Mouse (Mus musculus) MEL (cell line): ENCODE measurements at regions not wholly inside any gene's neighbourhood (a gene's known extent, or its start where the extent isn't known, plus 50 kb on each side); places are given as distances from the start of the nearest gene placed in this dataset.

Source experiments
- DNase-seq: peaks from one replicate; pipeline ENCODE4 v3.0.0; 2011; ENCODE audit warnings: low read depth, low spot score
- H3K27ac ChIP-seq: 2 replicates; pipeline ENCODE4 v1.5.1; 2012; ENCODE audit warnings: low read depth, mild to moderate bottlenecking, control low read depth, low read length, moderate library complexity; ENCODE audit not compliant: control insufficient read depth
- H3K27me3 ChIP-seq, 2 experiments: fragments of 150-350 bp in 1 of 2; sonication (generic) in 1 of 2; 2 replicates each; pipeline ENCODE4 v1.6.1; 2012; ENCODE audit warnings: low read length in 2 of 2, mild to moderate bottlenecking in 2 of 2, improper control_type of control experiment in 1 of 2, moderate library complexity in 1 of 2; ENCODE audit not compliant: insufficient read depth in 2 of 2, control insufficient read depth in 1 of 2
- H3K36me3 ChIP-seq, 2 experiments: 2 replicates each; pipeline ENCODE4 v1.6.1; 2012 to 2014; ENCODE audit warnings: low read length in 2 of 2, improper control_type of control experiment in 1 of 2, inconsistent platforms in 1 of 2, mild to moderate bottlenecking in 1 of 2; ENCODE audit not compliant: insufficient read depth in 2 of 2, control insufficient read depth in 1 of 2
- H3K4me1 ChIP-seq, 2 experiments: fragments of 150-350 bp in 1 of 2; sonication (generic) in 1 of 2; 2 replicates each; pipeline ENCODE4 v1.6.1; 2012; ENCODE audit warnings: low read length in 2 of 2, improper control_type of control experiment in 1 of 2, mild to moderate bottlenecking in 1 of 2; ENCODE audit not compliant: insufficient read depth in 2 of 2, control insufficient read depth in 1 of 2
- H3K4me3 ChIP-seq, 2 experiments: fragments of 150-350 bp in 1 of 2; sonication (generic) in 1 of 2; 2 replicates each; pipeline ENCODE4 v1.5.1; 2012; ENCODE audit warnings: low read depth in 2 of 2, low read length in 2 of 2, mild to moderate bottlenecking in 2 of 2, moderate library complexity in 2 of 2, control low read depth in 1 of 2, improper control_type of control experiment in 1 of 2; ENCODE audit not compliant: control insufficient read depth in 1 of 2, insufficient read depth in 1 of 2
- H3K79me2 ChIP-seq: 2 replicates; pipeline ENCODE4 v1.6.1; 2012; ENCODE audit warnings: mild to moderate bottlenecking, low read length, moderate library complexity; ENCODE audit not compliant: control insufficient read depth, poor library complexity, insufficient read depth
- H3K9ac ChIP-seq: 2 replicates; pipeline ENCODE4 v1.6.1; 2012; ENCODE audit warnings: low read depth, mild to moderate bottlenecking, control low read depth, low read length, moderate library complexity; ENCODE audit not compliant: control insufficient read depth, poor library complexity, severe bottlenecking
- H3K9me3 ChIP-seq: fragments of 150-350 bp; sonication (generic); replicated peaks from 2 replicates; pipeline ENCODE4 v1.6.1; 2012; ENCODE audit warnings: mild to moderate bottlenecking, low read length, improper control_type of control experiment, moderate library complexity; ENCODE audit not compliant: insufficient read depth
- BHLHE40 ChIP-seq: IDR thresholded peaks from 2 replicates; pipeline ENCODE4 v1.6.1; 2012; ENCODE audit warnings: low read depth, mild to moderate bottlenecking, inconsistent platforms, low read length, improper control_type of control experiment, borderline replicate concordance
- CHD2 ChIP-seq: IDR thresholded peaks from 2 replicates; pipeline ENCODE4 v1.6.1; 2011; ENCODE audit warnings: low read length, improper control_type of control experiment
- E2F4 ChIP-seq: IDR thresholded peaks from 2 replicates; pipeline ENCODE4 v1.6.1; 2011; ENCODE audit warnings: low read depth, low read length, improper control_type of control experiment, borderline replicate concordance
- ELF1 ChIP-seq: IDR thresholded peaks from 2 replicates; pipeline ENCODE4 v1.6.1; 2014; ENCODE audit warnings: low read depth, mild to moderate bottlenecking, inconsistent platforms, low read length, improper control_type of control experiment, moderate library complexity
- HCFC1 ChIP-seq: IDR thresholded peaks from 2 replicates; pipeline ENCODE4 v1.6.1; 2012; ENCODE audit warnings: low read depth, mild to moderate bottlenecking, inconsistent platforms, low read length, improper control_type of control experiment, moderate library complexity
- JUND ChIP-seq: IDR thresholded peaks from 2 replicates; pipeline ENCODE4 v1.6.1; 2011; ENCODE audit warnings: low read depth, mild to moderate bottlenecking, improper control_type of control experiment, low read length
- KAT2A ChIP-seq: conservative IDR thresholded peaks from 2 replicates; pipeline ENCODE4 v1.6.1; 2012; ENCODE audit warnings: low read depth, low read length, improper control_type of control experiment, inconsistent platforms
- MEF2A ChIP-seq: IDR thresholded peaks from 2 replicates; pipeline ENCODE4 v1.6.1; 2014; ENCODE audit warnings: low read depth, mild to moderate bottlenecking, inconsistent platforms, low read length, improper control_type of control experiment; ENCODE audit not compliant: poor library complexity, insufficient replicate concordance, severe bottlenecking; ENCODE audit errors: extremely low read depth
- MXI1 ChIP-seq: IDR thresholded peaks from 2 replicates; pipeline ENCODE4 v1.6.1; 2011; ENCODE audit warnings: mild to moderate bottlenecking, low read depth, low read length, improper control_type of control experiment
- MYB ChIP-seq: IDR thresholded peaks from 2 replicates; pipeline ENCODE4 v1.6.1; 2011; ENCODE audit warnings: mild to moderate bottlenecking, low read depth, low read length, improper control_type of control experiment
- MYC ChIP-seq: IDR thresholded peaks from 2 replicates; pipeline ENCODE4 v1.6.1; 2011; ENCODE audit warnings: low read depth, mild to moderate bottlenecking, low read length, improper control_type of control experiment, moderate library complexity
- NRF1 ChIP-seq: IDR thresholded peaks from 2 replicates; pipeline ENCODE4 v1.6.1; 2014; ENCODE audit warnings: low read depth, mild to moderate bottlenecking, inconsistent platforms, low read length, improper control_type of control experiment, moderate library complexity; ENCODE audit not compliant: poor library complexity, insufficient read depth, severe bottlenecking
- POLR2A ChIP-seq, 2 experiments: IDR thresholded peaks; 2 replicates each; pipeline ENCODE4 v1.6.1; 2011 to 2012; ENCODE audit warnings: low read length in 2 of 2, mild to moderate bottlenecking in 2 of 2, control low read depth in 1 of 2, improper control_type of control experiment in 1 of 2, low read depth in 1 of 2, moderate library complexity in 1 of 2; ENCODE audit not compliant: control insufficient read depth in 1 of 2, insufficient read depth in 1 of 2, poor library complexity in 1 of 2
- POLR2AphosphoS2 ChIP-seq: IDR thresholded peaks from 2 replicates; pipeline ENCODE4 v1.6.1; 2011; ENCODE audit warnings: low read length, improper control_type of control experiment
- RAD21 ChIP-seq: IDR thresholded peaks from 2 replicates; pipeline ENCODE4 v1.6.1; 2011; ENCODE audit warnings: mild to moderate bottlenecking, low read depth, low read length, improper control_type of control experiment
- RCOR1 ChIP-seq: IDR thresholded peaks from 2 replicates; pipeline ENCODE4 v1.6.1; 2012; ENCODE audit warnings: low read depth, mild to moderate bottlenecking, inconsistent platforms, low read length, improper control_type of control experiment
- SIN3A ChIP-seq: IDR thresholded peaks from 2 replicates; pipeline ENCODE4 v1.6.1; 2012; ENCODE audit warnings: low read length, improper control_type of control experiment, inconsistent platforms
- SMC3 ChIP-seq: IDR thresholded peaks from 2 replicates; pipeline ENCODE4 v1.6.1; 2011; ENCODE audit warnings: low read depth, low read length, improper control_type of control experiment
- UBTF ChIP-seq: IDR thresholded peaks from 2 replicates; pipeline ENCODE4 v1.6.1; 2012; ENCODE audit warnings: low read depth, mild to moderate bottlenecking, inconsistent platforms, low read length, improper control_type of control experiment, moderate library complexity, borderline replicate concordance; ENCODE audit not compliant: insufficient read depth
- ZKSCAN1 ChIP-seq: IDR thresholded peaks from 2 replicates; pipeline ENCODE4 v1.6.1; 2012; ENCODE audit warnings: low read depth, mild to moderate bottlenecking, inconsistent platforms, low read length, improper control_type of control experiment, moderate library complexity
- ZMIZ1 ChIP-seq: IDR thresholded peaks from 2 replicates; pipeline ENCODE4 v1.6.1; 2012; ENCODE audit warnings: low read depth, mild to moderate bottlenecking, inconsistent platforms, low read length, improper control_type of control experiment, moderate library complexity
- ZNF384 ChIP-seq: IDR thresholded peaks from 2 replicates; pipeline ENCODE4 v1.6.1; 2012; ENCODE audit warnings: low read depth, mild to moderate bottlenecking, inconsistent platforms, low read length, improper control_type of control experiment

GRCm38 (mm10) chr11:114220466-114220865 is 153.6 kb upstream of the Sdk2 start:
- Histone ChIP-seq H3K4me1 (no peaks in the 10 kb centered on the region), H3K9me3 (no peaks in the 10 kb centered on the region), H3K27ac (no peak overlapping the region), H3K9ac (no peak overlapping the region), H3K36me3 (no peaks in the 10 kb centered on the region), H3K79me2 (no peaks in the 10 kb centered on the region), H3K4me3 (no peak overlapping the region)
- DNase-seq: no peak
- no peak for TF ChIP-seq RAD21
- no peak for TF ChIP-seq MXI1
- TF ChIP-seq SIN3A: no peak
- TF ChIP-seq POLR2A (IDR thresholded peaks at IDR 0.05; ENCODE audit: control insufficient read depth in 1 of 2, insufficient read depth in 1 of 2, low read depth in 1 of 2, low read length in 2 of 2, poor library complexity in 1 of 2): no peak
- no peak for TF ChIP-seq RCOR1
- TF ChIP-seq SMC3: no peak
- TF ChIP-seq HCFC1: no peak
- TF ChIP-seq JUND: no peak
- no peak for TF ChIP-seq KAT2A
- TF ChIP-seq MEF2A: no peak
- TF ChIP-seq E2F4: no peak
- no peak for TF ChIP-seq UBTF
- no peak for TF ChIP-seq MYB
- TF ChIP-seq CHD2: no peak
- TF ChIP-seq ZMIZ1: no peak
- TF ChIP-seq, all 39 proteins: peak for 0
- no peaks in the 10 kb centered on the region for H3K27me3 ChIP-seq

- no peak overlapping the region for H3K4me3 ChIP-seq
- H3K9me3 ChIP-seq: no peaks in the 10 kb centered on the region
- no peak for TF ChIP-seq ELF1
- TF ChIP-seq SIN3A: no peak
- TF ChIP-seq RCOR1: no peak
- no peak for TF ChIP-seq BHLHE40
- no peak for TF ChIP-seq ZNF384
- TF ChIP-seq RAD21: no peak
- TF ChIP-seq MXI1: no peak
- TF ChIP-seq MEF2A: no peak
- TF ChIP-seq POLR2AphosphoS2: no peak
- TF ChIP-seq MYC: no peak
- no peak for TF ChIP-seq ZKSCAN1
- TF ChIP-seq NRF1: no peak
- H3K4me1 ChIP-seq: no peaks in the 10 kb centered on the region
- no peaks in the 10 kb centered on the region for H3K36me3 ChIP-seq
- no peak for DNase-seq
- H3K9ac ChIP-seq: no peak overlapping the region
- H3K27ac ChIP-seq: no peak overlapping the region
- H3K79me2 ChIP-seq: no peaks in the 10 kb centered on the region
- H3K27me3 ChIP-seq: no peaks in the 10 kb centered on the region
Measured at GRCm38 (mm10) chr11:114218732-114219506, 152.1 kb upstream of the Sdk2 start.
